Mouse (Mus musculus) kidney, postnatal 10 days (tissue): ENCODE data around the gene Olfr926.
"Not testable (repeated sequence)": the region's sequence is repeated elsewhere in the genome, so short reads cannot be mapped to it uniquely, and the experiment has no call there.

ENCODE experiments used
- DNase-seq: peaks from one replicate; pipeline ENCODE4 v3.0.0; 2021; ENCODE audit warnings: mixed read lengths

The Olfr926 gene

GRCm38 (mm10) chr9:38876826-38877225 is at the start of gene Olfr926:
Olfr926 (plus strand) TSS chr9:38877126.
- no peak for DNase-seq

GRCm38 (mm10) chr9:38833027-38833426 is 43.9 kb upstream of the Olfr926 start:
- DNase-seq, result no peak

GRCm38 (mm10) chr9:38844149-38844548 is 32.8 kb upstream of the Olfr926 start, which contains the start of gene Olfr924:
Olfr924 (plus strand) TSS chr9:38844449.
- DNase-seq, result no peak

GRCm38 (mm10) chr9:38854760-38855159 is 22.2 kb upstream of the Olfr926 start, which contains the start of gene Olfr26:
Olfr26 (plus strand) TSS chr9:38855060.
- DNase-seq, result no peak

GRCm38 (mm10) chr9:38874880-38875279 is 2.0 kb upstream of the Olfr926 start:
- DNase-seq, result not testable (repeated sequence)
